Mouse (Mus musculus): ENCODE measurements around the gene Tmem135. TPM values are rescaled to one million over a fixed set of nuclear protein-coding genes. Genes with fewer than 3 reads are reported as not detected.

The Tmem135 gene
- polyA plus RNA-seq, 1 experiment, result 37.5 TPM

- no peak for DNase-seq (ENCODE audit: extremely low spot score in 1 of 2, low spot score in 1 of 2)
Measured at GRCm38 (mm10) chr7:89266017-89266760, 137.8 kb downstream of the Tmem135 start.

GRCm38 (mm10) chr7:89260966-89261365 is 143.1 kb downstream of the Tmem135 start:
- no peak for DNase-seq (ENCODE audit: extremely low spot score in 1 of 2, low spot score in 1 of 2)

- DNase-seq (ENCODE audit: extremely low spot score in 1 of 2, low spot score in 1 of 2), result no peak
Measured at GRCm38 (mm10) chr7:89258832-89259231, 145.2 kb downstream of the Tmem135 start.

- DNase-seq (ENCODE audit: extremely low spot score in 1 of 2, low spot score in 1 of 2), result no peak
Measured at GRCm38 (mm10) chr7:89257871-89258502, 146.0 kb downstream of the Tmem135 start.

- no peak for DNase-seq (ENCODE audit: extremely low spot score in 1 of 2, low spot score in 1 of 2)
Measured at GRCm38 (mm10) chr7:89253772-89254171, 150.2 kb downstream of the Tmem135 start.

- DNase-seq (ENCODE audit: extremely low spot score in 1 of 2, low spot score in 1 of 2), result no peak
Measured at GRCm38 (mm10) chr7:89253317-89253716, 150.7 kb downstream of the Tmem135 start.

- no peak for DNase-seq (ENCODE audit: extremely low spot score in 1 of 2, low spot score in 1 of 2)
Measured at GRCm38 (mm10) chr7:89251880-89252453, 152.1 kb downstream of the Tmem135 start.

GRCm38 (mm10) chr7:89248135-89248850 is 155.7 kb downstream of the Tmem135 start:
- no peak for DNase-seq (ENCODE audit: extremely low spot score in 1 of 2, low spot score in 1 of 2)

GRCm38 (mm10) chr7:89247012-89247710 is 156.9 kb downstream of the Tmem135 start:
- DNase-seq (ENCODE audit: extremely low spot score in 1 of 2, low spot score in 1 of 2), result no peak

- no peak for DNase-seq (ENCODE audit: extremely low spot score in 1 of 2, low spot score in 1 of 2)
Measured at GRCm38 (mm10) chr7:89242565-89242964, 161.5 kb downstream of the Tmem135 start.

- DNase-seq (ENCODE audit: extremely low spot score in 1 of 2, low spot score in 1 of 2), result no peak
Measured at GRCm38 (mm10) chr7:89242143-89242542, 161.9 kb downstream of the Tmem135 start.

- DNase-seq (ENCODE audit: extremely low spot score in 1 of 2, low spot score in 1 of 2), result no peak
Measured at GRCm38 (mm10) chr7:89239592-89239991, 164.4 kb downstream of the Tmem135 start.

GRCm38 (mm10) chr7:89236592-89236991 is 167.4 kb downstream of the Tmem135 start:
- DNase-seq (ENCODE audit: extremely low spot score in 1 of 2, low spot score in 1 of 2), result no peak

GRCm38 (mm10) chr7:89235974-89236507 is 168.0 kb downstream of the Tmem135 start:
- no peak for DNase-seq (ENCODE audit: extremely low spot score in 1 of 2, low spot score in 1 of 2)

GRCm38 (mm10) chr7:89232499-89233145 is 171.4 kb downstream of the Tmem135 start:
- DNase-seq (ENCODE audit: extremely low spot score in 1 of 2, low spot score in 1 of 2), result no peak

GRCm38 (mm10) chr7:89231200-89231790 is 172.7 kb downstream of the Tmem135 start:
- DNase-seq (ENCODE audit: extremely low spot score in 1 of 2, low spot score in 1 of 2), result no peak

- DNase-seq (ENCODE audit: extremely low spot score in 1 of 2, low spot score in 1 of 2), result no peak
Measured at GRCm38 (mm10) chr7:89222609-89223008, 181.4 kb downstream of the Tmem135 start.

GRCm38 (mm10) chr7:89216628-89217027 is 187.4 kb downstream of the Tmem135 start:
- no peak for DNase-seq (ENCODE audit: extremely low spot score in 1 of 2, low spot score in 1 of 2)

GRCm38 (mm10) chr7:89216118-89216517 is 187.9 kb downstream of the Tmem135 start:
- no peak for DNase-seq (ENCODE audit: extremely low spot score in 1 of 2, low spot score in 1 of 2)
